Mouse (Mus musculus) C2C12 (cell line): ENCODE data around the gene Nsrp1. TPM values are rescaled to one million over a fixed set of nuclear protein-coding genes. Genes with fewer than 3 reads are reported as not detected.

Experiments
- H3K27me3 ChIP-seq: one replicate; pipeline ENCODE4 v1.6.1; 2011; ENCODE audit not compliant: control insufficient read depth, insufficient read depth, insufficient read length
- H3K36me3 ChIP-seq: one replicate; pipeline ENCODE4 v1.6.1; 2011; ENCODE audit not compliant: control insufficient read depth, insufficient read depth
- H3K4me3 ChIP-seq: one replicate; pipeline ENCODE4 v1.5.1; 2011; ENCODE audit warnings: mild to moderate bottlenecking, control low read depth; ENCODE audit not compliant: poor library complexity, insufficient read depth, severe bottlenecking
- H3K79me2 ChIP-seq: one replicate; pipeline ENCODE4 v1.6.1; 2011; ENCODE audit not compliant: control insufficient read depth, insufficient read depth
- H3K79me3 ChIP-seq: one replicate; pipeline ENCODE4 v1.6.1; 2011; ENCODE audit warnings: low read depth, control low read depth
- H3ac ChIP-seq: one replicate; pipeline ENCODE3; 2011; ENCODE audit warnings: low read depth; ENCODE audit not compliant: control insufficient read depth, insufficient read length
- CEBPB ChIP-seq: IDR thresholded peaks from one replicate; pipeline ENCODE4 v1.6.1; 2011; ENCODE audit warnings: low read depth, mild to moderate bottlenecking, control low read depth, moderate library complexity
- CTCF ChIP-seq: IDR thresholded peaks from one replicate; pipeline ENCODE4 v1.5.1; 2011; ENCODE audit not compliant: control insufficient read depth, insufficient read depth, insufficient read length
- FOSL1 ChIP-seq: IDR thresholded peaks from one replicate; pipeline ENCODE4 v1.8.0; 2011; ENCODE audit warnings: mild to moderate bottlenecking, low read length; ENCODE audit not compliant: poor library complexity, insufficient read depth, severe bottlenecking
- MAX ChIP-seq: IDR thresholded peaks from one replicate; pipeline ENCODE4 v1.6.1; 2011; ENCODE audit warnings: mild to moderate bottlenecking, control low read depth
- MYOD1 ChIP-seq: IDR thresholded peaks from one replicate; pipeline ENCODE4 v1.6.1; 2011; ENCODE audit warnings: low read depth; ENCODE audit not compliant: control insufficient read depth, insufficient read length
- MYOG ChIP-seq: IDR thresholded peaks from one replicate; pipeline ENCODE4 v1.6.1; 2011; ENCODE audit not compliant: control insufficient read depth, insufficient read length; ENCODE audit errors: extremely low read depth
- USF1 ChIP-seq: IDR thresholded peaks from one replicate; pipeline ENCODE4 v1.6.1; 2011; ENCODE audit warnings: low read depth, mild to moderate bottlenecking, control low read depth, moderate library complexity
- polyA plus RNA-seq: library from polyadenylated mRNA; unstranded; fragments of >200 nt; fragmentation: generic; extraction: Trizol; gene quantifications from one replicate; pipeline ENCODE4 v1.2.1, GENCODE M21; 2012; ENCODE audit warnings: missing spikeins

Gene Nsrp1
- polyA plus RNA-seq, 1 experiment: 2.7 TPM

GRCm38 (mm10) chr11:77005881-77006280, 72.4 kb downstream of the Nsrp1 start:
- H3K4me3 ChIP-seq: no peak overlapping the region
- H3K27me3 ChIP-seq: no peaks in the 10 kb centered on the region
- no peaks in the 10 kb centered on the region for H3K36me3 ChIP-seq
- no peak for TF ChIP-seq CEBPB
- TF ChIP-seq MYOG: no peak
- TF ChIP-seq USF1: no peak
- TF ChIP-seq MYOD1: no peak
- TF ChIP-seq CTCF: no peak
- TF ChIP-seq MAX: no peak
- H3K79me3 ChIP-seq: no peaks in the 10 kb centered on the region
- H3K79me2 ChIP-seq: no peaks in the 10 kb centered on the region
- no peak overlapping the region for H3ac ChIP-seq

- no peaks in the 10 kb centered on the region for H3K27me3 ChIP-seq
- no peaks in the 10 kb centered on the region for H3K79me2 ChIP-seq
- H3K79me3 ChIP-seq: no peaks in the 10 kb centered on the region
- TF ChIP-seq CTCF (no peak), FOSL1 (no peak), USF1 (no peak), CEBPB (no peak), MYOD1 (no peak), MYOG (no peak), MAX (no peak)
- no peaks in the 10 kb centered on the region for H3K36me3 ChIP-seq
- H3ac ChIP-seq: no peak overlapping the region
- no peak overlapping the region for H3K4me3 ChIP-seq
Measured at GRCm38 (mm10) chr11:77002361-77002760, 75.9 kb downstream of the Nsrp1 start.

- H3K79me3 ChIP-seq: no peaks in the 10 kb centered on the region
- H3ac ChIP-seq: no peak overlapping the region
- no peaks in the 10 kb centered on the region for H3K79me2 ChIP-seq
- no peaks in the 10 kb centered on the region for H3K27me3 ChIP-seq
- TF ChIP-seq MYOG: no peak
- no peak for TF ChIP-seq FOSL1
- no peak for TF ChIP-seq CEBPB
- no peak for TF ChIP-seq USF1
- TF ChIP-seq MAX: no peak
- TF ChIP-seq CTCF: no peak
- no peak for TF ChIP-seq MYOD1
- no peak overlapping the region for H3K4me3 ChIP-seq
- no peaks in the 10 kb centered on the region for H3K36me3 ChIP-seq
Measured at GRCm38 (mm10) chr11:77000741-77001140, 77.5 kb downstream of the Nsrp1 start.

- TF ChIP-seq CEBPB: no peak
- no peak for TF ChIP-seq FOSL1
- no peak for TF ChIP-seq MYOD1
- TF ChIP-seq MYOG: no peak
- no peak for TF ChIP-seq CTCF
- no peak for TF ChIP-seq USF1
- no peak for TF ChIP-seq MAX
- Histone ChIP-seq H3K36me3 (no peaks in the 10 kb centered on the region), H3K27me3 (no peaks in the 10 kb centered on the region), H3ac (no peak overlapping the region), H3K79me3 (no peaks in the 10 kb centered on the region), H3K79me2 (no peaks in the 10 kb centered on the region), H3K4me3 (no peak overlapping the region)
Measured at GRCm38 (mm10) chr11:76998705-76999226, 79.5 kb downstream of the Nsrp1 start.

- TF ChIP-seq CEBPB: no peak
- no peak for TF ChIP-seq FOSL1
- no peak for TF ChIP-seq MYOD1
- no peak for TF ChIP-seq USF1
- no peak for TF ChIP-seq CTCF
- no peaks in the 10 kb centered on the region for H3K79me2 ChIP-seq
- no peaks in the 10 kb centered on the region for H3K36me3 ChIP-seq
- H3K79me3 ChIP-seq: no peaks in the 10 kb centered on the region
- no peaks in the 10 kb centered on the region for H3K27me3 ChIP-seq
- peak within 1 kb of the TSS; percentile 25 for H3K4me3 ChIP-seq
- H3ac ChIP-seq: peak within 1 kb of the TSS; percentile 57
Measured at GRCm38 (mm10) chr11:76997916-76998704, 80.1 kb downstream of the Nsrp1 start, which contains the start of gene Slc6a4. Gene Slc6a4 (plus strand): TSS chr11:76998603.
